Mouse (Mus musculus) heart, adult 2 months (tissue): ENCODE measurements around the gene Bcl6. TPM values are rescaled to one million over a fixed set of nuclear protein-coding genes. Genes with fewer than 3 reads are reported as not detected.

Experiments used
- DNase-seq, 2 experiments: peaks; one replicate each; pipeline ENCODE4 v3.0.0; 2021
- H3K27ac ChIP-seq: fragments of 200-600 bp; 2 replicates; pipeline ENCODE4 v1.8.1; 2022
- H3K27me3 ChIP-seq: fragments of 200-500 bp; 2 replicates; pipeline ENCODE4 v1.6.1; 2012; ENCODE audit warnings: mild to moderate bottlenecking, low read length, inconsistent platforms, mixed read lengths; ENCODE audit not compliant: control insufficient read depth, insufficient read depth
- H3K36me3 ChIP-seq: fragments of 200-500 bp; 2 replicates; pipeline ENCODE4 v1.6.1; 2012; ENCODE audit warnings: low read length, inconsistent platforms; ENCODE audit not compliant: control insufficient read depth, insufficient read depth
- H3K4me1 ChIP-seq: fragments of 200-500 bp; 2 replicates; pipeline ENCODE4 v1.6.1; 2011; ENCODE audit warnings: low read length; ENCODE audit not compliant: control insufficient read depth, insufficient read depth
- H3K4me3 ChIP-seq: fragments of 200-600 bp; 2 replicates; pipeline ENCODE4 v1.8.1; 2022
- H3K79me2 ChIP-seq: fragments of 200-500 bp; replicated peaks from 2 replicates; pipeline ENCODE4 v1.6.1; 2012; ENCODE audit warnings: mild to moderate bottlenecking, inconsistent platforms, low read length, moderate library complexity, mixed read lengths; ENCODE audit not compliant: control insufficient read depth, insufficient read depth
- H3K9ac ChIP-seq: fragments of 200-500 bp; 2 replicates; pipeline ENCODE4 v1.6.1; 2012; ENCODE audit warnings: low read depth, mild to moderate bottlenecking, control low read depth, inconsistent platforms, low read length, mixed read lengths
- CTCF ChIP-seq: fragments of 200-600 bp; IDR thresholded peaks from 2 replicates; pipeline ENCODE4 v1.8.1; 2022; ENCODE audit warnings: antibody characterized with exemption, mild to moderate bottlenecking, moderate library complexity
- EP300 ChIP-seq: fragments of 200-500 bp; IDR thresholded peaks from 2 replicates; pipeline ENCODE4 v1.6.1; 2011; ENCODE audit warnings: low read depth, low read length, control low read depth; ENCODE audit not compliant: insufficient read depth
- POLR2A ChIP-seq: fragments of 200-500 bp; IDR thresholded peaks from 2 replicates; pipeline ENCODE4 v1.6.1; 2011; ENCODE audit warnings: mild to moderate bottlenecking, low read depth, low read length, control low read depth; ENCODE audit not compliant: insufficient read depth
- WGBS: fragments of 180-500 bp; shearing (Covaris S2); methylation state at CpG from one replicate; pipeline ENCODE4 v1.1.7; 2018; 5-methylcytosine and 5-hydroxymethylcytosine counted together
- intact Hi-C: fragments of 180-260 bp; cut with DNase I; formaldehyde crosslinking; loops from one replicate; pipeline ENCODE4 v1.15.1; 2025
- polyA plus RNA-seq: library from polyadenylated mRNA; depleted of rRNA; stranded (reverse); fragments of >200 nt; gene quantifications from 2 replicates; pipeline ENCODE4 v1.2.3, GENCODE M21; 2012
- total RNA-seq, 2 experiments: library from RNA; stranded (reverse); gene quantifications; 2 replicates each; pipeline ENCODE4 v1.2.3; 2021

Gene Bcl6
- total and polyA plus RNA-seq, 3 experiments: 15.4 to 21.7 (median 16.5) TPM

GRCm38 (mm10) chr16:24012066-24012465, 23.4 kb upstream of the Bcl6 start:
- Histone ChIP-seq H3K27ac (no peak overlapping the region), H3K4me1 (no peaks in the 10 kb centered on the region), H3K27me3 (no peaks in the 10 kb centered on the region), H3K9ac (no peak overlapping the region), H3K79me2 (no peaks in the 10 kb centered on the region), H3K36me3 (no peaks in the 10 kb centered on the region), H3K4me3 (no peak overlapping the region)
- TF ChIP-seq POLR2A: no peak
- no peak for TF ChIP-seq EP300
- no peak for TF ChIP-seq CTCF
- WGBS: 44% methylated on average over 3 of the region's 3 CpGs
- intact Hi-C loops: no loop called here
- DNase-seq: no peak

- Histone ChIP-seq H3K27me3 (no peaks in the 10 kb centered on the region), H3K4me3 (no peak overlapping the region), H3K36me3 (no peaks in the 10 kb centered on the region), H3K27ac (no peak overlapping the region), H3K4me1 (no peaks in the 10 kb centered on the region), H3K9ac (no peak overlapping the region), H3K79me2 (no peaks in the 10 kb centered on the region)
- intact Hi-C loops: no loop called here
- 76% methylated on average over 3 of the region's 3 CpGs for WGBS
- no peak for TF ChIP-seq CTCF
- no peak for TF ChIP-seq EP300
- TF ChIP-seq POLR2A: no peak
- no peak for DNase-seq
Observed at GRCm38 (mm10) chr16:24011306-24011705, 22.7 kb upstream of the Bcl6 start.

- Histone ChIP-seq H3K27me3 (no peaks in the 10 kb centered on the region), H3K27ac (no peak overlapping the region), H3K36me3 (no peaks in the 10 kb centered on the region), H3K79me2 (no peaks in the 10 kb centered on the region), H3K9ac (no peak overlapping the region), H3K4me3 (no peak overlapping the region), H3K4me1 (no peaks in the 10 kb centered on the region)
- no peak for TF ChIP-seq EP300
- no peak for TF ChIP-seq POLR2A
- no peak for TF ChIP-seq CTCF
- intact Hi-C loops: no loop called here
- DNase-seq: no peak
- 93% methylated on average over 2 of the region's 2 CpGs for WGBS
Observed at GRCm38 (mm10) chr16:24009891-24010290, 21.2 kb upstream of the Bcl6 start.

GRCm38 (mm10) chr16:24005928-24006327, 17.3 kb upstream of the Bcl6 start:
- H3K36me3 ChIP-seq: no peaks in the 10 kb centered on the region
- TF ChIP-seq CTCF: no peak
- no peak for TF ChIP-seq EP300
- intact Hi-C loops: no loop called here
- H3K9ac ChIP-seq: no peak overlapping the region
- DNase-seq: no peak
- WGBS: 79% methylated on average over 8 of the region's 8 CpGs
- no peaks in the 10 kb centered on the region for H3K4me1 ChIP-seq
- H3K27ac ChIP-seq: no peak overlapping the region
- H3K27me3 ChIP-seq: no peaks in the 10 kb centered on the region
- no peak overlapping the region for H3K4me3 ChIP-seq
- no peaks in the 10 kb centered on the region for H3K79me2 ChIP-seq

- Histone ChIP-seq H3K4me1 (peaks cover 4% of the 10 kb centered on the region), H3K9ac (no peak overlapping the region), H3K27ac (no peak overlapping the region), H3K79me2 (no peaks in the 10 kb centered on the region), H3K4me3 (no peak overlapping the region), H3K27me3 (no peaks in the 10 kb centered on the region), H3K36me3 (no peaks in the 10 kb centered on the region; the same call in 1 of the 2 replicates)
- intact Hi-C loops: no loop called here
- no peak for DNase-seq
- no peak for TF ChIP-seq CTCF
- no peak for TF ChIP-seq POLR2A
- no peak for TF ChIP-seq EP300
- WGBS: 87% methylated on average over 6 of the region's 6 CpGs
Observed at GRCm38 (mm10) chr16:23997912-23998311, 9.3 kb upstream of the Bcl6 start.

GRCm38 (mm10) chr16:23997228-23997627, 8.6 kb upstream of the Bcl6 start:
- no peaks in the 10 kb centered on the region for H3K27me3 ChIP-seq
- no peak overlapping the region for H3K4me3 ChIP-seq
- intact Hi-C loops: no loop called here
- H3K9ac ChIP-seq: no peak overlapping the region
- H3K27ac ChIP-seq: no peak overlapping the region
- 77% methylated on average over 3 of the region's 3 CpGs for WGBS
- peaks cover 4% of the 10 kb centered on the region for H3K4me1 ChIP-seq
- H3K36me3 ChIP-seq: no peaks in the 10 kb centered on the region; the same call in 1 of the 2 replicates
- H3K79me2 ChIP-seq: no peaks in the 10 kb centered on the region
- TF ChIP-seq EP300 (no peak), CTCF (no peak), POLR2A (no peak)
- no peak for DNase-seq
